Mouse (Mus musculus): Measurements from ENCODE around the gene Znhit2. TPM values are rescaled to one million over a fixed set of nuclear protein-coding genes. Genes with fewer than 3 reads are reported as not detected.

Gene Znhit2
- polyA plus RNA-seq, 1 experiment: 58.9 TPM

DNA sequence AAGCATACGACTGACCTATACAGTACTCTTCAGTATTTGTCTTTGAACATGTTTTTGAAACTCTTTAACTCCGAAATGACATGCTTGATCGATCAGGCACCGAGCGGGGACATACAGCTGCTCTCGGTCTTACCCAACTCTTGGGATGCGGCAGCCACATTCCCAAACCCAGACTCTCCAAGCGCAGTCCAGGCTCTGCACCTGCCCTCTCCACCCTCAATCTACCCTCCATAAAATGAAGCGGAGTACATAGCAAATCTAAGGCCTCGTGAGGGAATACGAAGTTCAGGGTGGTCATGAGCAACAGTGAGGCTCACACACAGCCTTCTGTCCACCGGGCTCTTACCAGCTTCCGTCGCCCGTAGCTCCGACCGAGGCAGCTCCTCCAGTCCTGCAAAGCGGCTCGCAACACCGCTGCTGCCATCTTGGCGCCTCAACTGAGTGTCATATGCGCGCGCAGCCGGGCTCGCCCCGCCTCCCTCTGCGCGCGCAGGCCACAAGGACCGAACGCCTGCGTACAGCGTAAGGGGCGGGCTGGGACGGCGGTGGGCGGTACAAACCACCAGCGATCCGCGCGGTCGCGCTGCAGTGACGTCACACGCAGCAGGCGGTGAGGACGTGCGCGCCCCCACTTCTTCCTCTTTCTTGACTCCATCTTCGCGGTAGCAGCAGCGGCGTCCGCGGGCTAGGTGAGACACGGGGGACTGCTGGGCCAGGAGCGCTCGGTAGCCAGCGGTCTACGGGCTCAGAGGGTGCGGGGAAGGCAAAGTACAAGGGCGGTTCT lies 3.5 kb upstream of the Znhit2 start, which contains the start of the genes Mrpl49 and Fau:
Gene Mrpl49 (minus strand): TSS at position 473 of the 784 bp plus-strand sequence.
Gene Fau (plus strand): TSS at position 532 of the 784 bp plus-strand sequence.
- TF ChIP-seq POLR2A (IDR thresholded peaks at IDR 0.05; ENCODE audit: extremely low read depth, insufficient read depth, low read length): peak; percentile 83; the same call in 1 of the 2 replicates
- no peak for TF ChIP-seq CTCF (IDR thresholded peaks at IDR 0.05; ENCODE audit: extremely low read depth, insufficient read depth, low read length)
- Histone ChIP-seq H3K4me1 (ENCODE audit: control insufficient read depth, insufficient read depth, low read length) (peaks cover 5% of the 10 kb centered on the region; the same call in 1 of the 2 replicates), H3K4me3 (ENCODE audit: insufficient read depth, low read length) (peak within 1 kb of the TSS; percentile 57), H3K27ac (ENCODE audit: insufficient read depth, low read length) (peak within 1 kb of the TSS; percentile 66)

DNA sequence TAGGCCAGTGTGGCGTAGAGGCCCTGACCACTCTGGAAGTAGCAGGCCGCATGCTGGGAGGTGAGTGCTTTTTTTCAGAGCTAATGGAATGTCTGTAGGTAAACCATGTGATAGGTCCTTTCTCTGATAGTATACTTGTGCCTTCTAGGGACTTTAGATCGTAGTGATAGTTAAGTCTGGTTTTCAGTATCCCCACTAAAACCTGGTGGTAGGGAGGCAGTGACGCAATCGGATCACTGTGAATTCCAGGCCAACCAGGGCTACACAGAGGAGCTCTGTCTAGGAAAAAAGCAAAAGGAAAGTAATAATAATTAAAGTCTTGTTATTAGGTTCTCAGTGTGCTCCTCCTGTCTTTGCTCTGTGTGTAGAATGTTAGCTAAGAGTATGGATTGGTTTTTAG lies 2.5 kb upstream of the Znhit2 start:
- no peak for TF ChIP-seq CTCF (IDR thresholded peaks at IDR 0.05; ENCODE audit: extremely low read depth, insufficient read depth, low read length)
- TF ChIP-seq POLR2A (IDR thresholded peaks at IDR 0.05; ENCODE audit: extremely low read depth, insufficient read depth, low read length): no peak
- H3K27ac ChIP-seq (ENCODE audit: insufficient read depth, low read length): no peak overlapping the region
- H3K4me3 ChIP-seq (ENCODE audit: insufficient read depth, low read length): peak overlapping the region; percentile 57
- H3K4me1 ChIP-seq (ENCODE audit: control insufficient read depth, insufficient read depth, low read length): peaks cover 7% of the 10 kb centered on the region; the same call in 1 of the 2 replicates

DNA sequence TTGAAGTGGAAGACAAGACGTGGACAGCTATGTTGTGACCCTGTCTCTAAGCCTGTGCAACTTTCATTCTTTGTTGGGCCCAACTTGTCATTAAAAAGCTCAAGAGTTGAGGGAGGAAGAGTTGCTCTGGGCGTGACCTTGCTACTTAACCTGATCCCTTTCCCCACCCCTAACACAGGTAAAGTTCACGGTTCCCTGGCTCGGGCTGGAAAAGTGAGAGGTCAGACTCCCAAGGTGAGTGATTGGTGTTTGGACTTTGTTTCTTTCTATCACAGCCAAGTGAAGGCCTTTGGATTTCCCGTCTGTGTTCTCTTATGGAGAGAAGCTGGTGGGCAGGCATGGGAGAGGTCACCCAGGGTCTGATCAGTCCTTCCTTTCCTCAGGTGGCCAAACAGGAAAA lies 2.0 kb upstream of the Znhit2 start:
- Histone ChIP-seq H3K4me3 (ENCODE audit: insufficient read depth, low read length) (peak overlapping the region; percentile 57; the same call in 1 of the 2 replicates), H3K27ac (ENCODE audit: insufficient read depth, low read length) (no peak overlapping the region), H3K4me1 (ENCODE audit: control insufficient read depth, insufficient read depth, low read length) (peaks cover 7% of the 10 kb centered on the region; the same call in 1 of the 2 replicates)
- no peak for TF ChIP-seq CTCF (IDR thresholded peaks at IDR 0.05; ENCODE audit: extremely low read depth, insufficient read depth, low read length)
- TF ChIP-seq POLR2A (IDR thresholded peaks at IDR 0.05; ENCODE audit: extremely low read depth, insufficient read depth, low read length): no peak

DNA sequence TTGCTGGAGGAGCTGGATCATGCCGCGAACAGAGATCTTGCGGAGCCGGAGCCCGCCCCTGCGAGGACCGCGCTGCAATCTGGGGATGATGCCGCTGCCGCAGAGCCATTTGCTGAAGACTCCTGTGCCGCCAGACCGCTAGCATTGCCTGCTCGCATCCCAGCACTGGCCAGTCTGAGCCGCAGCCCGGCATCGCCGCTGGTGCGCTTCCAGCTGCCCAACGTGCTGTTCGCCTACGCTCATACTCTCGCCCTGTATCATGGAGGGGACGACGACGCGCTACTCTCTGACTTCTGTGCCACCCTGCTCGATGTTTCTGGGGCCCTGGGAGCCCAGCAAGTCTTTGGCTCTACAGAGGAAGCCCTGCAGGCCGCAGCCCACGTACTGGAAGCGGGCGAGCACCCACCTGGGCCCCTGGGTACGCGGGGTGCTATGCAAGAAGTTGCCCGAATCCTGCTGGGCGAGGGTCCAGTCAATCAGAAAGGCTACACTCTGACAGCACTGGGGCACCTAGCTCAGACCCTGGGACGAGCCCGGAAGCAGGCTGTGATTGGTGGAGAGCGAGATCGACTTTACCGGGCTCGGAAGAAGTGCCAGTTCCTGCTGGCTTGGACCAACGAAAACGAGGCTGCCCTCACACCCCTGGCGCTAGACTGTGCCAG lies 780 bp downstream of the Znhit2 start:
- peak; percentile 35; the same call in 1 of the 2 replicates for TF ChIP-seq POLR2A (IDR thresholded peaks at IDR 0.05; ENCODE audit: extremely low read depth, insufficient read depth, low read length)
- no peak for TF ChIP-seq CTCF (IDR thresholded peaks at IDR 0.05; ENCODE audit: extremely low read depth, insufficient read depth, low read length)

DNA sequence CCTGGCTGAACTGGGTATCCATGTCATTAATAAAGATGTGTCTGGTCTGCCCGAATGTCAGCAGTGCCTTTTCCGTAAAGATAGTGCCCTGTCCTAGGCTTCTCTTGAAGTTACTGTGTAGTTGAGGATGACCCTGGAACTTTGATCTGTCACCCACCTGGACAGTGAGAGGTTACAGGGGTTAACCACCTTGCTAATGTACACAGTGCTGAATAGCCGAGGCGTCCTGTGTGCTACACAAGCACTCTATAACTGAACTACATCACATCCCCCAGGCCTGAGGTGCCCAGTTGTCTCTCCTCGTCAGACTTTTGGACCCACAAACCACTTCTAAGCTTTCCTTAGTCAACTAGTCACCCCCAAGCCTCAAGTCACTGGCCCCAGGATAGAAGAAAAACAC lies 1.4 kb downstream of the Znhit2 start:
- H3K4me1 ChIP-seq (ENCODE audit: control insufficient read depth, insufficient read depth, low read length): peaks cover 7% of the 10 kb centered on the region
- H3K27ac ChIP-seq (ENCODE audit: insufficient read depth, low read length): no peak overlapping the region
- H3K4me3 ChIP-seq (ENCODE audit: insufficient read depth, low read length): peak overlapping the region; percentile 67
- TF ChIP-seq POLR2A (IDR thresholded peaks at IDR 0.05; ENCODE audit: extremely low read depth, insufficient read depth, low read length) (0 out of 2 replicates have a peak, but pooled peaks have one; percentile 3), CTCF (IDR thresholded peaks at IDR 0.05; ENCODE audit: extremely low read depth, insufficient read depth, low read length) (no peak)

More for the DNA sequence above, 780 bp downstream of the Znhit2 start:
- H3K27ac ChIP-seq (ENCODE audit: insufficient read depth, low read length): peak overlapping the region; percentile 61
- peaks cover 7% of the 10 kb centered on the region for H3K4me1 ChIP-seq (ENCODE audit: control insufficient read depth, insufficient read depth, low read length)
- peak overlapping the region; percentile 67 for H3K4me3 ChIP-seq (ENCODE audit: insufficient read depth, low read length)

DNA sequence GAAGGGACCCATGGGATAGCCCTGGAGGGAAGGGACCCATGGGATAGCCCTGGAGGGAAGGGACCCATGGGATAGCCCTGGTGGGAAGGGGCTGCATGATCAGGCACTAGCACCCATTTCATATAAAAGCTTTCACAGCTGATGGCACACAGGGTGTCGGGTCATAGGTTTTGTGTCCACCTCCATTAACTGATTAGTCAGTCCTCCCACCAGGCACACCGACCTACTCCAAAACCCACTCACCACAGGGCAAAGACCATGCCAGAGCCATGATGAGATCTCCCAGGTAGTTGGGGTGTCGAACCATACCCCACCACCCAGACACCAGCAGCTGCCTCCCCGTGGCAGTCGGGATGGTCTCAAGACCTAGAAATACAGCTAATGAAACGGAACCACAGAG lies 2.1 kb downstream of the Znhit2 start:
- no peak for TF ChIP-seq POLR2A (IDR thresholded peaks at IDR 0.05; ENCODE audit: extremely low read depth, insufficient read depth, low read length)
- Histone ChIP-seq H3K27ac (ENCODE audit: insufficient read depth, low read length) (no peak overlapping the region), H3K4me1 (ENCODE audit: control insufficient read depth, insufficient read depth, low read length) (peaks cover 7% of the 10 kb centered on the region), H3K4me3 (ENCODE audit: insufficient read depth, low read length) (no peak overlapping the region; the same call in 1 of the 2 replicates)

DNA sequence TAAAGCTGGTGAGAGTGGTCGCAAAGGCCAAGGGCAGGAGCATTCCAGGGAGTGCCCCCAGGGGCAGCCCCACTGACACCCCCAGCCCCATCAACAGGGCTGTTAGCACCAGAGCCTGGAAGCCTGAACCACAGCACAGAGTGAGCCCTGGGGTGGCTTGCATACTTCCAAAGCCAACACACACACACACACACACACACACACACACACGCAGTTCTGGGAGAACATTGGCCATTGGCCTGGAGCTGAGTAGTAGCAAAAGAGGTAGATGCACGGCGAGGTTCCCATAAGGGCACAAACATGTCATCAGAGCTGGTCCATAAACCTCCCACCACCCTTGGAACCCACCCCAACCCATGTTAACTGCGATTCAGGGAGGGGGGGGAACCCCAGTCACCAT lies 5.6 kb downstream of the Znhit2 start:
- H3K27ac ChIP-seq (ENCODE audit: insufficient read depth, low read length): 0 out of 2 replicates have a peak overlapping the region, but pooled peaks have one; percentile 9
- H3K4me3 ChIP-seq (ENCODE audit: insufficient read depth, low read length): peak overlapping the region; percentile 40
- peaks cover 6% of the 10 kb centered on the region for H3K4me1 ChIP-seq (ENCODE audit: control insufficient read depth, insufficient read depth, low read length)
- TF ChIP-seq POLR2A (IDR thresholded peaks at IDR 0.05; ENCODE audit: extremely low read depth, insufficient read depth, low read length): no peak
- TF ChIP-seq CTCF (IDR thresholded peaks at IDR 0.05; ENCODE audit: extremely low read depth, insufficient read depth, low read length): no peak

DNA sequence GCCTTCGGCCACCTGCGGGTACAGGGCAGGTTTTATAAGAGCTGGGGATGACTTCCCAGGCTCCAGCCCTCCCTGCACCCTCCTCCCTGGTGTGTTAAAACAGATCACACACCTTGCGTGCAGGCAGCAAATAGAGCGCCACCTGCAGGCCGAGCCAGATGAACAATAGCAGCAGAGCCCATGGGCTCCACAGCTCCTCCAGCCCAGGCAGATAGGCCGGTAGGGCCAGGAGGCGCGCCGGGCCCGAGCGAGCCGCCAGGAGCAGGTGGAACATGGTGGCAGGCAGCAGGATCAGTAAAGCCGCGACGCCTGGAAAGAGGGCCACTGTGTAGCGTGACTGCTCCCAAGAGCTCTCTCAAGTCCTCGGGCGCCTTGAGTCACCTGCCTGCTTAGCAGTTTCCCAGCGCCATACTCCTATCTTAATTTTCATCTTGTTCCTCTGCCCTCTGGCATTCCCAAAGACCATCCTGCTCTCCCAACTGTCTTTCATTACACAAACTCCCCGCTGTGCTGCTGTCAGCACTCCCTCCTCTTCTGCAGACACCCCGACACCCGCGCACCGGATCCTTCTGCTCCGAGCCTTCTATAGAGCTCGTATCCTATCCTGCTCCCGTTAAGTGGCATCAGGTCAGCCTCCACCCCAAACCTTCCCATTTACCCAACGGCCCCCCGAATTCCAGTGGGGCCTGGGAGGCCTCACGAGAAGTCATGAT lies 6.2 kb downstream of the Znhit2 start:
- Histone ChIP-seq H3K27ac (ENCODE audit: insufficient read depth, low read length) (peak overlapping the region; percentile 50; the same call in 1 of the 2 replicates), H3K4me1 (ENCODE audit: control insufficient read depth, insufficient read depth, low read length) (peaks cover 6% of the 10 kb centered on the region), H3K4me3 (ENCODE audit: insufficient read depth, low read length) (peak overlapping the region; percentile 40)
- TF ChIP-seq CTCF (IDR thresholded peaks at IDR 0.05; ENCODE audit: extremely low read depth, insufficient read depth, low read length): peak; percentile 77
- TF ChIP-seq POLR2A (IDR thresholded peaks at IDR 0.05; ENCODE audit: extremely low read depth, insufficient read depth, low read length): 0 out of 2 replicates have a peak, but pooled peaks have one; percentile 13

All from cortical plate, adult 2 months (tissue).